Mouse (Mus musculus): ENCODE measurements around the gene Prkn. TPM values are rescaled to one million over a fixed set of nuclear protein-coding genes. Genes with fewer than 3 reads are reported as not detected.
"Not testable (repeated sequence)": the region's sequence is repeated elsewhere in the genome, so short reads cannot be mapped to it uniquely, and the experiment has no call there.

Gene Prkn
- polyA plus RNA-seq, 1 experiment from 2014 or later = 5.7 TPM

DNA sequence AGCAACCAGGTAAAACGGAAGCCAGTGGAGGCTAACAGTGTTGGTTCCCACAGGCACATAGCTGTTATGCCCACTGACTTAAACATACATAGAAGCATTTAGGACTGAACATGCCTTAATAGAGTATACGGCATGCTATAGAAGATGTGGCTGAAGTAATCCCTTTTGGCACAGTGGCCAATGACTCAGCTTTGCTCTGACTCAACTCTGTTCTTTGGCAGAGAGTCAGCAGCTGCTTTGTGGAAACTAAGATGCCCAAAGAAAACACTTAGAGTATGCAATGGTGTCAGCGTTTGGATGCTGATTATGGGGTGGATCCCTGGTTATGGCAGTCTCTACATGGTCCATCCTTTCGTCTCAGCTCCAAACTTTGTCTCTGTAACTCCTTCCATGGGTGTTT is 368.9 kb downstream of the Prkn start:
- ATAC-seq; H3K27me3 ChIP-seq (replicated peaks; ENCODE audit: control insufficient read depth, insufficient read depth, low read length); H3K4me1 ChIP-seq (ENCODE audit: control insufficient read depth, insufficient read depth, low read depth, low read length); H3K9me3 ChIP-seq (ENCODE audit: control insufficient read depth, low read length); H3K4me2 ChIP-seq (ENCODE audit: low read length); H3K4me3 ChIP-seq (ENCODE audit: low read length); H3K27ac ChIP-seq (ENCODE audit: low read depth, low read length); H3K9ac ChIP-seq (ENCODE audit: low read depth, low read length); H3K36me3 ChIP-seq (ENCODE audit: control insufficient read depth, insufficient read depth, low read length): not testable (repeated sequence)
- WGBS = 83% methylated on average over 3 of the region's 4 CpGs

DNA sequence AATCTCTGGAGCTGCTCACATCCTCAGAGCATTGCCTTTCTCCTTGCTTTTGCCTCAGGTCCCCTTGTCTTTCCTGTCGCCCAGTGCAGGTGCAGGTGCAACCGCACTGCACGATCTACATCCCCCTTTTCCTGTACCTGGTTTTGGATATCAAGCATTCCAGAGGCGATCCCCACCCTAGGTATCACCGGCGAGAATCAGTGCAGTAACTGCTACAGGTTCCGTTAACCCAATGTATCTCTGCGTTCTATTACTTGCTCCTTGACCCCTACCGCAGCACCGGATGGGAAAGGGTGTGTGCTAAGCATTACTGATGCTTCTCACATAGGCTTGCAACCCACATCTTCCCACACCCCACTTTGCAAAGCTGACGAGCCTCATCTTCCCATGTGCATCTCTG is 370.8 kb downstream of the Prkn start:
- 84% methylated on average over 11 of the region's 11 CpGs for WGBS
- H3K4me2 ChIP-seq (ENCODE audit: low read length) = no peak overlapping the region
- no peak for ATAC-seq
- H3K27me3 ChIP-seq (replicated peaks; ENCODE audit: control insufficient read depth, insufficient read depth, low read length) = no peaks in the 10 kb centered on the region
- no peak overlapping the region for H3K27ac ChIP-seq (ENCODE audit: low read depth, low read length)
- H3K36me3 ChIP-seq (ENCODE audit: control insufficient read depth, insufficient read depth, low read length) = no peaks in the 10 kb centered on the region
- no peaks in the 10 kb centered on the region for H3K9me3 ChIP-seq (ENCODE audit: control insufficient read depth, low read length)
- no peak overlapping the region for H3K9ac ChIP-seq (ENCODE audit: low read depth, low read length)
- no peaks in the 10 kb centered on the region for H3K4me1 ChIP-seq (ENCODE audit: control insufficient read depth, insufficient read depth, low read depth, low read length)
- no peak overlapping the region for H3K4me3 ChIP-seq (ENCODE audit: low read length)

DNA sequence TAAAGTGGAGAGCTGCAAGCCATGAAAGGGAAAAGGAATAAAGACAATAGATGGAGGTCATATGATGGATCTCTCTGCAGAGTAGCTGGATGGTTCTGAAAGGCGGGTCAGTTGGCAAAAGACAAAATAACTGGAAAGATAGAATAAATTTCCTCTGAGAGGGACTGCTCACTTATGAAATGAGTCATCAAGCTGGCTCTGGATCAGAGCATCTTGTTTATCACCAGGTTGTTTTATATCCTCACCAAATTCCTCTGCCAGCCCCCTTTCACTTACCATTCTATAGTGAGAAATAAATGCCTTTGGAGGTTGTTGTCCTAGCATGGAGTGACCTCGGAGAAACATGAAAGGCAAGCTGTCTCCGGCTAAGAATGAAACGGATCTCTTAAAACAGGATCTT is 371.4 kb downstream of the Prkn start:
- H3K36me3 ChIP-seq (ENCODE audit: control insufficient read depth, insufficient read depth, low read length) = no peaks in the 10 kb centered on the region
- H3K9ac ChIP-seq (ENCODE audit: low read depth, low read length) = no peak overlapping the region
- no peaks in the 10 kb centered on the region for H3K27me3 ChIP-seq (replicated peaks; ENCODE audit: control insufficient read depth, insufficient read depth, low read length)
- H3K27ac ChIP-seq (ENCODE audit: low read depth, low read length) = no peak overlapping the region
- no peak overlapping the region for H3K4me2 ChIP-seq (ENCODE audit: low read length)
- no peak for ATAC-seq
- H3K4me3 ChIP-seq (ENCODE audit: low read length) = no peak overlapping the region
- H3K4me1 ChIP-seq (ENCODE audit: control insufficient read depth, insufficient read depth, low read depth, low read length) = no peaks in the 10 kb centered on the region
- 52% methylated on average over 4 of the region's 4 CpGs for WGBS
- no peaks in the 10 kb centered on the region for H3K9me3 ChIP-seq (ENCODE audit: control insufficient read depth, low read length)

DNA sequence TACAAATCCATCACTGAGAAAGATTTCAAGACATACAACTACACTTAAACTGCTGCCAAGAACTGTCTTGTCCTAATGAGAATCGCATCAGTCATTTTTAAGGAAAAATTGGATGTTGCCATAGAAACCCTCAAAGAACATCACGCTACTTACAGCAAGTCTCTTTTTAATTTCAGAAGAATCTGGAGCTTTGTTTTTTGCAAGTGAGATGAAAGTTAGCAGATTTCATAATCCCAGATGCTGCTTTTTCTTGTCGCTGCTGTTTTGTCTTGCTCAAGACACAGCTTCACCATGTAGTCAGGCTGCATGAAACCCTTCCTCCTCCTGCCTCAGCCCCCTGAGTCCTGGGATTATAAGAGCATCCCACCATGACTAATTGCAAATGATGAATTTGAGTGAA is 373.5 kb downstream of the Prkn start:
- Histone ChIP-seq H3K27me3 (replicated peaks; ENCODE audit: control insufficient read depth, insufficient read depth, low read length) (no peaks in the 10 kb centered on the region), H3K4me1 (ENCODE audit: control insufficient read depth, insufficient read depth, low read depth, low read length) (no peaks in the 10 kb centered on the region), H3K4me2 (ENCODE audit: low read length) (no peak overlapping the region), H3K36me3 (ENCODE audit: control insufficient read depth, insufficient read depth, low read length) (no peaks in the 10 kb centered on the region), H3K9me3 (ENCODE audit: control insufficient read depth, low read length) (no peaks in the 10 kb centered on the region), H3K27ac (ENCODE audit: low read depth, low read length) (no peak overlapping the region), H3K9ac (ENCODE audit: low read depth, low read length) (no peak overlapping the region), H3K4me3 (ENCODE audit: low read length) (no peak overlapping the region)
- ATAC-seq = no peak
- 84% methylated on average over 3 of the region's 3 CpGs for WGBS

DNA sequence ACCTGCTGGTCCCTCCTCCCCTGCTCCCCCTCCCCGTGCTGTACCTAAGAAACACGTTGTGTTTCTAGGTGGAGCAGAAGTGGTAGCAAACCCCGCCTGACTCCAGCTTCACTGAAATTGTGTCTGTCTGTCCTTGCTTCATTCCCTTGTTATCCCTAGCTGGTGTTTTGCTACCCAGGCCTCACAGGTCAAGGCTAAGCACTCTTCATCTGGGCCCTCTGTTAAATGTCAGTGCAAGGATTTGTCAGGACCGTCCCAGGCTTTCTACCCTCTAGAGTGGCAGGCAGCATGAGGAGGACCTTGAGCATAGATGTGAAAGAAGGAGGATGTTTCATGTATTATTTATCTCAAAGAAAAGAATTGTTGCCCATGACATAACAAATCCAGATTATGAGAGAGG is 388.8 kb downstream of the Prkn start:
- no peak for ATAC-seq
- no peak overlapping the region for H3K9ac ChIP-seq (ENCODE audit: low read depth, low read length)
- H3K27me3 ChIP-seq (replicated peaks; ENCODE audit: control insufficient read depth, insufficient read depth, low read length) = no peaks in the 10 kb centered on the region
- 85% methylated on average over 4 of the region's 4 CpGs for WGBS
- H3K36me3 ChIP-seq (ENCODE audit: control insufficient read depth, insufficient read depth, low read length) = no peaks in the 10 kb centered on the region
- no peaks in the 10 kb centered on the region for H3K4me1 ChIP-seq (ENCODE audit: control insufficient read depth, insufficient read depth, low read depth, low read length)
- H3K27ac ChIP-seq (ENCODE audit: low read depth, low read length) = no peak overlapping the region
- no peaks in the 10 kb centered on the region for H3K9me3 ChIP-seq (ENCODE audit: control insufficient read depth, low read length)
- no peak overlapping the region for H3K4me3 ChIP-seq (ENCODE audit: low read length)
- no peak overlapping the region for H3K4me2 ChIP-seq (ENCODE audit: low read length)

DNA sequence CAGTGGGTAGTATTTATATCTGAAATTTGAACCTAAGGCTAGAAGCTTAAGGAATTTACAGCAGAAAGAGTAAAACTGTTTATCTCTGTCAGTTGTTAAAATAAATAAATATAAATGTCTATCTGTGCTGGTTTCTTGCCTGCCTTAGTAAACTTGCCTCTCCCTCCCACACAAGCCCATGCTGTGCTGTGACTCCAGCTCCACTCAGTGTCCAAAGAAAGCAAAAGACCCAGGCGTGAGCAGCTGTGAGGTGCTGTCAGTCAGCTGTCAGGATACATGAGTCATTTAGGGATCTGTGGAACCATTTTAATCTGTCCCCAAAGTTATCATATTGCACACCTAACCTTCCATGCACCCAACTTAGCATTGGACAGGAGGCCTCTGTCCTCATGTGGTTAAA is 389.2 kb downstream of the Prkn start:
- no peaks in the 10 kb centered on the region for H3K9me3 ChIP-seq (ENCODE audit: control insufficient read depth, low read length)
- no peak overlapping the region for H3K9ac ChIP-seq (ENCODE audit: low read depth, low read length)
- no peaks in the 10 kb centered on the region for H3K4me1 ChIP-seq (ENCODE audit: control insufficient read depth, insufficient read depth, low read depth, low read length)
- H3K27me3 ChIP-seq (replicated peaks; ENCODE audit: control insufficient read depth, insufficient read depth, low read length) = no peaks in the 10 kb centered on the region
- no peak overlapping the region for H3K4me3 ChIP-seq (ENCODE audit: low read length)
- H3K36me3 ChIP-seq (ENCODE audit: control insufficient read depth, insufficient read depth, low read length) = no peaks in the 10 kb centered on the region
- no peak overlapping the region for H3K4me2 ChIP-seq (ENCODE audit: low read length)
- WGBS = 67% methylated on average over 1 of the region's 1 CpGs
- H3K27ac ChIP-seq (ENCODE audit: low read depth, low read length) = no peak overlapping the region
- no peak for ATAC-seq

DNA sequence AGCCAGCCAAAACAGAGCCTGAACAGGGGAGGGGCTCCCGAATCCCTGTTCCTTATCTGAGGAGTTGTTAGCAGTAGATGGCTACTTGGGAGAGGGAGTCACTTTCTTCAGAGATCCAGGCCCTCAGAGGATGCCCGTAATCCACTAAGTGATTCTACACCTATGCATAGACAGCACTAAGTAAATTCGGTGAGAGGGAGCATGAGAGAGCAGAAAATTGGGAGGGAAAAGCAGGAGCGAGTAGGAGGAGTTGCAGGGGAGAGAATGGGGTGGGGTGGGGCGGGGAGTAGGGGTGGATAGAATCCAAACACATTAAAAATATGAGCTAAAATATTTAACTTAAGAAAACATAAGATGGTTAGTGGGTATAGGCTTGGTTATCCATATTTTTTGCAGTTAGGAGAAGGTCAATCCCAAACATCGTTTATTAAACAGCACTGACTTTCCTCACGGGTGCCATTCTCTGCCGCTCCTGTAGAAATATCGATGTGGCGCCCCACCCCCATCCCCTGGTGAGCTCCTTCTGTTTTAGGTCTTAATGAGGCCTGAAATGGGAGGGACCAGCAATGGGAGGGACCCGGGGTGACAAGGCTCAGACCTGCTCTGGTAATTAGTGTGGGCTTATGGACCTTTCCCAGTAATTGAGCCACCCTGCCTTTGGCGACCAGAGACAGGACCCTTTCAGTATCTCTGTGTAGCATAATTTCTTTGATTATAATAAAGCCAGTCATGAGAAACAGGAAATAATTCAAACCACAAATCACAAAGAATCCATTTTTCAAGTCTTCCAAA is 390.6 kb downstream of the Prkn start:
- no peak overlapping the region for H3K27ac ChIP-seq (ENCODE audit: low read depth, low read length)
- no peaks in the 10 kb centered on the region for H3K9me3 ChIP-seq (ENCODE audit: control insufficient read depth, low read length)
- no peaks in the 10 kb centered on the region for H3K4me1 ChIP-seq (ENCODE audit: control insufficient read depth, insufficient read depth, low read depth, low read length)
- no peak overlapping the region for H3K4me3 ChIP-seq (ENCODE audit: low read length)
- H3K27me3 ChIP-seq (replicated peaks; ENCODE audit: control insufficient read depth, insufficient read depth, low read length) = no peaks in the 10 kb centered on the region
- WGBS = 41% methylated on average over 12 of the region's 12 CpGs
- ATAC-seq = no peak
- H3K36me3 ChIP-seq (ENCODE audit: control insufficient read depth, insufficient read depth, low read length) = no peaks in the 10 kb centered on the region
- peak overlapping the region; percentile 23 for H3K4me2 ChIP-seq (ENCODE audit: low read length)
- H3K9ac ChIP-seq (ENCODE audit: low read depth, low read length) = no peak overlapping the region

DNA sequence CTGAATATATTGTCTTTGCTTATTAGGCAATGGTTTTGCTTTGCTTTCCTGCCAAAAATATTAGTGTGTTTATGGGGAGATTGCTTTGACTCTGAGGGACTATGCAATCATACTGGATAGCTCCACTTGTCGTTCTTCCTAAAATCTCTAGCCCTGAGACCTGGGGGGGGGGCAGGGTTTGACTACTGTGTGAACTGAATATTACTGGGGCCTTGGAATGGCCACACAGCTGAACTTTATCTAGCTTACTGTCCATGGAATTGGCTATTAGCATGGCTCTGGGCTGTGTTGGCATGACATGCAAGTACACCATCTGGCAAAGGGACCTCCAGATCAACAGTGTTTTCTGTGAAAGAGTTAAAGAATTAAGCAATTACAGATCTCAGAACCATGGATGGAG is 395.1 kb downstream of the Prkn start:
- Histone ChIP-seq H3K36me3 (ENCODE audit: control insufficient read depth, insufficient read depth, low read length) (no peaks in the 10 kb centered on the region), H3K27me3 (replicated peaks; ENCODE audit: control insufficient read depth, insufficient read depth, low read length) (no peaks in the 10 kb centered on the region), H3K27ac (ENCODE audit: low read depth, low read length) (no peak overlapping the region), H3K9me3 (ENCODE audit: control insufficient read depth, low read length) (no peaks in the 10 kb centered on the region), H3K9ac (ENCODE audit: low read depth, low read length) (no peak overlapping the region), H3K4me1 (ENCODE audit: control insufficient read depth, insufficient read depth, low read depth, low read length) (no peaks in the 10 kb centered on the region), H3K4me2 (ENCODE audit: low read length) (no peak overlapping the region), H3K4me3 (ENCODE audit: low read length) (no peak overlapping the region)
- ATAC-seq = no peak
- 67% methylated on average over 1 of the region's 1 CpGs for WGBS

DNA sequence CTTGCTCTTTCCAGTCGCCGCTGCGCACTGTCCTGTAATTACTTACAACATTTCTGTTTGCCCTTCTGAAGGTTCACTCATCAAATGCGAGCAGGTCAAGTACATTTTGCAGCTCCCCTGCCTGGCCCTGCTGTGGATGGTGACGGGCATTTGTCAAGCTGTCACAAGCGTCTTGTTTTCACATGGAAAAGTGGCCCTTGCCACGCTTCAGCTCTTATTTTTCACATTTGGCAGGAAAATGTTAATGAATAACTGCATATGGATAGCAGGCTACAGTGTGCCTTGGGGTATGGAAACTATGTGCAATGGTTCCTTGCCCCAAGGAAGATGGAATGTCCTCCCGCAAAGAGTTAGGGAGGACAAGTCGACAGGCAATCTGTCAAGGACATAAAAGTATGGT is 404.9 kb downstream of the Prkn start:
- no peaks in the 10 kb centered on the region for H3K27me3 ChIP-seq (replicated peaks; ENCODE audit: control insufficient read depth, insufficient read depth, low read length)
- no peak overlapping the region for H3K4me2 ChIP-seq (ENCODE audit: low read length)
- 63% methylated on average over 9 of the region's 9 CpGs for WGBS
- H3K27ac ChIP-seq (ENCODE audit: low read depth, low read length) = no peak overlapping the region
- no peak overlapping the region for H3K9ac ChIP-seq (ENCODE audit: low read depth, low read length)
- no peak for ATAC-seq
- no peaks in the 10 kb centered on the region for H3K36me3 ChIP-seq (ENCODE audit: control insufficient read depth, insufficient read depth, low read length)
- peaks cover 4% of the 10 kb centered on the region for H3K4me1 ChIP-seq (ENCODE audit: control insufficient read depth, insufficient read depth, low read depth, low read length)
- H3K4me3 ChIP-seq (ENCODE audit: low read length) = no peak overlapping the region
- H3K9me3 ChIP-seq (ENCODE audit: control insufficient read depth, low read length) = no peaks in the 10 kb centered on the region

DNA sequence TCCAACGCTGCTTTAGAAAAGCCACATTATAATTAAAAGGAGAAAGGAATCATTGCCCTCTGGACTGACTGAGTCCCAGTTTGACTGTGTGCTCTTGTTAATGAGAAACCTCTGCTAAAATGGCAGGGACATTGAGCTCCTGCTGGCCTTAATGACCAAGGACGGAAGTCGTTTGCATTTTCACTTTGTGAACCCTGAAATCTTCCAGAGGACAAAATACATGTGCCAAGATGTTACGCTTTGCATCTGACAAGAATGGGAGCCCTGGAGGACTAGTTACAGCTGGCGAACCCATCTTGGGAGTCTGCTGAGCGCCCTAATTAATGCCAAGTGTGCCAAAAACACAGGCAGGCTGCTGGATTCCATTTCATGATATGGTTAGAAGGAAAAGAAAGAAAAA is 409.0 kb downstream of the Prkn start:
- H3K4me2 ChIP-seq (ENCODE audit: low read length) = no peak overlapping the region
- no peak for ATAC-seq
- no peak overlapping the region for H3K27ac ChIP-seq (ENCODE audit: low read depth, low read length)
- no peaks in the 10 kb centered on the region for H3K27me3 ChIP-seq (replicated peaks; ENCODE audit: control insufficient read depth, insufficient read depth, low read length)
- no peak overlapping the region for H3K4me3 ChIP-seq (ENCODE audit: low read length)
- H3K9ac ChIP-seq (ENCODE audit: low read depth, low read length) = no peak overlapping the region
- 35% methylated on average over 6 of the region's 6 CpGs for WGBS
- H3K4me1 ChIP-seq (ENCODE audit: control insufficient read depth, insufficient read depth, low read depth, low read length) = peaks cover 4% of the 10 kb centered on the region
- no peaks in the 10 kb centered on the region for H3K9me3 ChIP-seq (ENCODE audit: control insufficient read depth, low read length)
- H3K36me3 ChIP-seq (ENCODE audit: control insufficient read depth, insufficient read depth, low read length) = no peaks in the 10 kb centered on the region
